Mouse (Mus musculus) layer of hippocampus, postnatal 10 days (tissue): ENCODE results near the gene Gm47996. TPM values are rescaled to one million over a fixed set of nuclear protein-coding genes. Genes with fewer than 3 reads are reported as not detected.
"Not testable (repeated sequence)": the region's sequence is repeated elsewhere in the genome, so short reads cannot be mapped to it uniquely, and the experiment has no call there.

Experiments
- DNase-seq, 2 experiments: peaks; one replicate each; pipeline ENCODE4 v3.0.0; 2021; ENCODE audit warnings: low spot score in 2 of 2
- long read RNA-seq: library from polyadenylated mRNA; stranded (forward); transcript quantifications from one replicate; pipeline ENCODE4 v2.0.0, GENCODE M21; 2023
- total RNA-seq, 2 experiments: library from RNA; stranded (reverse); gene quantifications; 2 replicates each; pipeline ENCODE4 v1.2.3; 2021

The Gm47996 gene
- not detected for total RNA-seq
- long read RNA-seq: 0 reads

DNA sequence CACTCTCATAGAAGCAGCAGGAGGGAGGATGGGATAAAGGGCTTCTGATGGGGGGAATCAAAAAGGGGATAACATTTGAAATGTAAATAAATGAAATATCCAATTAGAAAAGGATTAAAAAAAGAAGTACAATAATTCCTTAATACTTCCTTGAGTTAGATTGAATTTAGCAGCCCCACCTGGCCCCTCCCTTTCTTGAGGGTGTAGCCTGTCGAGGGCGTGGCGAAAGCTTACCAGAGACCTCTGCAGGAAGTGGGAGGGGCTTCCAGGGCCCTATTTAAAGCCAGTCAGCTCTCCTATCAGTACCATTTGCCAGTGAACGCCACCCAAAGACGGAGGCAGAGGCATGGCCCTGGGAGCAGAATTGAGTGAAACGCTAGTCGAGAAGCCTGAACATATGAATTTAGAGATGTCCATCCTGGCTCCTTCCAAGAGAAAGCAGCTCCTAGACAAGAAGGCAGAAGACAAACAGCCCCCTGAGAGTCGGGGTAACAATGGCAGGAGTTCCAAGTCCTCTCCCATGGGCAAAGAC, at the start of gene Gm47996:
Gene Gm47996, plus strand, starts transcription at position 308 of the 532 bp plus-strand sequence.
- not testable (repeated sequence) for DNase-seq

DNA sequence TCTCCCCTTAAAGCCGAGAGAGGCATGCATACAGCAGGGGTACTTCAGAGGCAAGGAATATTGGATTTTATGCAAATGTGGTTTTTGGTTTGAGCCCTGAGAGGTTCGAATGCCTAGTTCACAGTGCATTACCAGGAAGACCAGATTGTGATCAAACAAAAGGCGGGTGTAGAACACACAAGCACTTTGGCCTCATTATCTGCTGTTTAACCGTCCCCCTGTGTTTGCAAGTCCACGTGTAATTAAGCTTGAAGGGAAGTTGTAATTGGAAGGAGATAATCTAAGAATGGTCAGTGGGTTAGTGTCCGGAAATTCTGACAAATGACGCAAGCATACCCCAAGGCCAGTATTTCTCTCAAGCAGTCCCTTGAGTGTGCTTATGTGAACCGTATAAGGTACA, 43.9 kb upstream of the Gm47996 start:
- DNase-seq: no peak

DNA sequence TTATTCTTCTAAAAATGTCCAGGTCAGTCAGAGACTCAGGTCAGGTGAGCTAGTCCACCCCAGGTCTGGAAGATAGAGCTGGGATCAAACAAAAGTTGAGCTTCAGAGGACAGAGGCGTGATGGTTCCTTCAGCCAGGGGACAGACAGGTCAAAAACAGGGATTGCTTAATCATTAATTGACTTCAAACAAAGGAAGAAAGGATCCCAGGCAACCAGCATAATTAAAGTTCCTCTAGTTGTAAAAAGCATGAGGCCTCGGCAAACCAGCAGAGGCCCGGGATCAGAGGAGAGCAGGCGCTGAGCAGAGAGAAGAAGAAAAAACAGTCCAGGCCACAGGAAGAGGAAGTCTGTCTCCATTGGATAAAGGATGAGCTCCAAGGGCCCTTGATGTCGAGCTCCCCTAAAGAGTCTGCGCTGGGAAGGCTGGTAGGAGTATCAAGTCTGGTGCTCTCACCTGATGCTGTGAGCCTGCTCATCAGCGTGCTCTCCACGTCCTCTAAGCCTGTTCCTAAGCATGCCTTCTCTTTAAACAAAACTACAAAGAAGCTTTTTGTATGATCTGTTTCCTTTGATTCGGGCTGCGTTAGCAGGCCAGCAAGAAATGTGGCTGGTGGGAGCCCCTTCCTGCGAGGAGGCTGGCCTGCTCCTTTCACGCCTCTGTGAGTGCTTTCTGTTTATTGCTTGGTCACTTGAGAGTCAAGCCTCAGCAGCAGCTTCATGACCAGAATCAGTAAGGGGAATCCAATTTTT, 42.5 kb upstream of the Gm47996 start:
- DNase-seq: peak; percentile 14 to 34

DNA sequence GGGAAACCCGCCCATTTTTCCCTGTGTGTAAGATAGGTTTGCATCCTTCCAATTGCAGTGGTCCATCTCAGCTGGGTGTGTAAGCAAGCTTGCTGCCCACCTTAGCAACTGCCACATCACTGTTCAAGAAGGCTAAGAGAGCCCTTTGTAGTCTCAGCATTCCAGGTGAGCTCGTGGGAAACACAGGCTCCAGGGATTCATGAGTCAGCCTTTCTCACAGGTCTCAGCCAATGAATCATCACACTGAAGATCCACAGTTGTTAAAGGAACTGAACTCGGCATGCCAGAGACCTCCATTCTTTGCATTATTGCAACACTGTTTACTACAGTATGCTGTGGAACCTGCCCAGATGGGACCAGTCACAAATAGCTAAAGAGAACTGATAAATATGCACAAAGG, 41.3 kb upstream of the Gm47996 start:
- DNase-seq: no peak

DNA sequence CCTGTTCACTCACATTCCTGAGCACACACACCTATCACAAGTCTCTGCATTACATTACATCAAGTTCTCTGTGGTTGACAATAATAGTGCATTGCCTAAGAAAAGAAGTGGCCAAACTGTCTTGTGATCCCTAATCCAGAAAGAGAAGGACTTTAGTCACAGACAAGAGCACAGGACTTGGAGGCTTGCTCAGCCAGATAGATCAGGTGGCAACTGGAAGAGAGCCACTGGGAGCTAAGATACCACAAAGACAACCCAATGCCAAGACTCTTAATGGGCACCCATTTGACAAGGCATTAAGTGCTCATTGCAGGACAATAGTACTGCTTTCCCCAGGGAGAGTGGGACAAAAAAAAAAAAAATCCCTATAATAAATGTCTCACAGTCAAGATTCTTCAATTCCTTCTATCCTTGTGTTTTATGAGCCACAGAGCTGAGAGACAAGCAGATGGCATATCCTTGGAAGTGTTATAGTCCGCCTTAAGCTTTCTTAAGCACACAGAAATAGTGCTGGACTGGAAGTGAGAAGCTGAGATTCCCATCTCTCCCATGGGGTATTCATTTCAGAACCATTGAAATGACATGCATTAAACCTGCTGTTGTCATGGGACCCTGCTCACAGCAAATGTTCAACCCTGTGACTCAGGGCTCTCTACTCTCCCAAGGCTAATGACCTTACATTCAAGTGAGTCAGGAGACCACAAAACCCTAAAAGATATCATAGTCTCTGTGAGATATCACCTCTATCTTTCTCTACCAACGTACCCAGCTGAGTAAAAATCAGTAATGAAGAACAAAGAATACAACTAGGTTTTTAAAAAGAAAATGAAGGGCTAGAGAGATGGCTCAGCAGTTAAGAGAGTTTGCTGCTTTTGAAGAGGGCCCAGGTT, 38.1 kb upstream of the Gm47996 start:
- DNase-seq: no peak

DNA sequence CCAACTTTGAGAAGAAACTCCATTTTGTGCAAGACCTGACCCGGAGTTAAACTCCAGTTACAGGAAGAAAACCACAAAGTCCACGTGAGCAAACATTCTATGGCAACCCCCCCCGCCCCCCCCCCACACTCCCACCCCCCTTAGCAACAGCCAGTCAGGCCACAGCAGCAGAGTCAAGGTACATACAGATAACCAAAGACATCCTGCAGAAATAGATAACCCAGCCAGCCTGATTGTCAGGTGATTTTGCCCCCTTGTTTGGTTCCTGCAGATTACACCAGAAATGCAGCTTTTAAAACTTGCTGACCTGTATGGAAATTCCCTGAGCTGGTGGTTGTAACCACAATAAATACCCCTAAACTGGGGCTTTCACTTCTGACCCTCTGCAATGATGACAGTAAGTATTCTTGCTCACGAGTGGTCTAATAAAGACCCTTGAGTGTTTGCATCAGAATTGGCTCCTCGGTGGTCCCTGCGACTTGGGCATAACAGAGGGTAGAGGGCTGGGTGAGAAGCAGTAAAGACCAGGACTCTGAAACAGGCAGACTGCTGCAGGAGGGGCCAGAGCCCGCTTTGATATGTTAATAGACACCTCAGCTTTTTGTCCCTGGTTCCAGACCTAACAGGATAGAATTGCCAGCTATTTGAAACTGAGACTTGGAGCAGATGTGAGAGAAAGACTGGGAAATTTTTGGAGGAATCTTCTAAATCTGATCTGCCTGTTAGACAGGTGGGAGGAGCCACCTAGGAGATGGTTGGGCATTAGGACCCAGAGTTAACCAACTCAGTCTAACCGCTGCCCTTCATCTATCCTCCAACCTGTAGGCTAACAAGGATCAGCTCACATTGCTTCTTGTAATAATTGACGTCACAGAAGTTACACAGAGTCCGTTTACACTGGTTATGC, 32.6 kb upstream of the Gm47996 start:
- DNase-seq: no peak

DNA sequence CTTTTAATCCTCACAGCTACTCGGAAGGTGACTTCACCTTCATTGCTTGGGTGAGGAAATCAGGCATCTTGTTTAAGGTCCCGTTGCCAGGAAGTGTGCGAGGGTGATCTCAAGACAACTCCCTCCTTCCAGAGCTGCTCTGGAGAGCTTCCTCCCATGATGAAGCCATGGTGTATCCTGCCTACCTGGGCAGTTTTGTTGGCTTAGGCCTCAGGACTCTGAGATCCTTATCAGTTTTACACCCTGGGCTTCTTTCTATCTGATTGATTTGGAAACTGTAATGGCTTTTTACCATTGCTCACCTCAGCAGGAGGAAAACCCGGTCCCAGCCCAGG, 32.0 kb upstream of the Gm47996 start:
- no peak for DNase-seq

DNA sequence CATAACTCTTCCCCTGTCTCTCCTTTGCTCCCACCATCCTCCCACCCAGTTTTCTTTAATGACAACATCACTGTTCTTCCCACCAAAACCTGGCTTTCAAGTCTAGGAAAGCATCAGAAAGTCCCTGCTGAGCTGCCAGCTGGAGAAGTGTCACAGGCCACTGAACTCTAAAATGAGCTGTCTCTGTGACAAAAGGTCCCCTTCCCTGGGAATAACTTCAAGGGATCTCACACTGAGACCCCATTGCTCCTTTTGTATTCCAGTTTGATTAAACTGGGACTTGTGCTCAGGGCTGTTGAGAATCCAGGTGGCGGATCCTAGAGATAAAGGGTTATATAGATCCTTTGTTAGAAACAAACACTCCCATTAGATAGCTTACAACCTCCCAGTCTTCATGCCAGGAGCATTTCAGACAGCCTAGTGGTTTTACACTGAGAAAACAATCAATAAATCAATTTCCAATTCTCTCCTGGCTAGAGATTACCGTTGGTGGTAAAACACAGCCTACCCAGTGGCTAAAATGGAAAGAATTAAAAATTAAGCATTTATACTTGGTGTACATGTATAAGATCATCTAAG, 31.3 kb upstream of the Gm47996 start:
- no peak for DNase-seq

DNA sequence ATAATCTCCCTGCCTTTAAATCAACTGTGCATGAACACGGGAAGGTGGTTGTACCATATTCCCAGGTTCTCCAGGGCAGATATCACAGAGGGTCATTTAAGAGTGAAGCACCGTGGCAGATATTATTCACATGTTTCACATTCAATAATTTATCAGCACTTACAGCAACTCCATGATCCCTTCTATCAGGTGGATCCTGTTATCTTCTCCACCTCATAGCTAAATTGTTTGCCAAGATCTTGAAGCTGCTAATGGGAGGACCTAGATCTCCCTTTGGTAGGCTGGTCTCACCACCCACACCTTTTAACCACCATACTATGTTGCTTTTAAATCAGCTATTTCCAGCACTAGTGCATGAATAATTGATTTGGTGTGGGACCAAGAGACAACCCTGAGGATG, 29.8 kb upstream of the Gm47996 start:
- no peak for DNase-seq

DNA sequence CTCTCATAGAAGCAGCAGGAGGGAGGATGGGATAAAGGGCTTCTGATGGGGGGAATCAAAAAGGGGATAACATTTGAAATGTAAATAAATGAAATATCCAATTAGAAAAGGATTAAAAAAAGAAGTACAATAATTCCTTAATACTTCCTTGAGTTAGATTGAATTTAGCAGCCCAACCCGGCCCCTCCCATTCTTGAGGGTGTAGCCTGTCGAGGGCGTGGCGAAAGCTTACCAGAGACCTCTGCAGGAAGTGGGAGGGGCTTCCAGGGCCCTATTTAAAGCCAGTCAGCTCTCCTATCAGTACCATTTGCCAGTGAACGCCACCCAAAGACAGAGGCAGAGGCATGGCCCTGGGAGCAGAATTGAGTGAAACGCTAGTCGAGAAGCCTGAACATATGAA, 27.7 kb upstream of the Gm47996 start, which contains the start of gene Gm47985:
Gene Gm47985, plus strand, starts transcription at position 272 of the 400 bp plus-strand sequence.
- not testable (repeated sequence) for DNase-seq

DNA sequence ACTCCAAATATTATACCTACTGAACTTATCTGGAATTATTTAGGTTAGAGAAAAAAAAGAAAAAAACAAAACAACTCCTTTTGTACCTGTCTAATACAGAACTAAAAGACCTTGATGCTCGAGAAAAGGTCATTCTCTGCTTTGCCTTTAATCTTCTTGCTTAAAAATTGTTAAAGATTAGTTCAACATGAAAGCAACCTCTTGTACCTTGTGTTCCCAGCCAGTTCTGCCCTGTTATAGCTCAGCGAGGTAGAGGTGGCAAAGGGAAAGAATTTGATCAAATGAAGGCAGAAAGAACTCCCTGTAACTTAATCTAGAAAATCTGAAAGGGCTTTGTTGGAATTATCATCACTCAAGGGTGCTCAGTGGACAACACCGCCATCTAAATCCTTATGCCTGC, 23.7 kb upstream of the Gm47996 start:
- not testable (repeated sequence) for DNase-seq

DNA sequence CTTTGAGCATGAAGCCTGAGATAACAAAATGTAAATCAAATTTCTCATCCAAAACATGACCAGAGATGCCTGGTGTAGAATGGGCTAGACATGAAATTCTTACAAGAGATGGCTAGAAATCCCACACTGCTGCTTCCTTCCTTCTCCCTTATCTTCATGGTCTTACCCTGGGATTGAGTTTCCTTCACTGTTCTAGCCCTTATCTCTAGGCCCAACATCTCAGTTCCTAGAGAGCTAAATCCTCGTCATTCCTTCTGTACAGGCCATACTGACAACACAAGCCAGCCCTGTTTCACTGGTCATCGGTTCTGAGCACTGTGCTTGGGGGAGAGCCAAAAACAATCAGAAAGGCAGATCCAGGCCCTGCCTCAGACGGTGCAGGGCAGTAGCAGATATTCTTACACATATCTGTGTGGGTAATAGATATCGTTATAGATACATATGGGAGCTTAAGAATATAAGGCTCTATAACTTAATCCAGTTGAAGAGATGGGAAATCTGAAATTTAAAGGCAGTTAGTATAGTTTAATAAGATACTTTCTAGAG, 23.0 kb upstream of the Gm47996 start:
- DNase-seq: not testable (repeated sequence)

DNA sequence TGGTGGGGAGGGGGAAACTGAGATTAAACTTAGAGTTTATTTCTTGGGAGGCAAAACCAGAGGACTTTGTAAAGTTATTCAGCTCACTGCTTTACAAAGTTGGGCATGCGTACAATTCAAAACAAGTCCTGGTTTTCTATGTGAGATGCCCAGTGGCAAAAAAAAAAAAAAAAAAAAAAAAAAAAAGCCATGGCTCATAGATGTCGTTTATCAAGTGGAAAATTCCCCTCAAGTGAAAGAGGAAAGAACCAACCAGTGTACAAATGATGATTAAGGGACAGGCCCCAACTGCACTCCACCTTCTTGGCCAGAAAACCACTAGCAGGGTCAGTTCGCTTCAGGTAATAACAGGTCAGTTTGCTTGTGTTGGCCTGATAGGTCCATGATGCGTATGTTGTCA, 21.5 kb upstream of the Gm47996 start:
- no peak for DNase-seq

DNA sequence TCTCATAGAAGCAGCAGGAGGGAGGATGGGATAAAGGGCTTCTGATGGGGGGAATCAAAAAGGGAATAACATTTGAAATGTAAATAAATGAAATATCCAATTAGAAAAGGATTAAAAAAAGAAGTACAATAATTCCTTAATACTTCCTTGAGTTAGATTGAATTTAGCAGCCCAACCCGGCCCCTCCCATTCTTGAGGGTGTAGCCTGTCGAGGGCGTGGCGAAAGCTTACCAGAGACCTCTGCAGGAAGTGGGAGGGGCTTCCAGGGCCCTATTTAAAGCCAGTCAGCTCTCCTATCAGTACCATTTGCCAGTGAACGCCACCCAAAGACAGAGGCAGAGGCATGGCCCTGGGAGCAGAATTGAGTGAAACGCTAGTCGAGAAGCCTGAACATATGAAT, 17.9 kb upstream of the Gm47996 start, which contains the start of gene Gm8947:
Gene Gm8947, plus strand, starts transcription at position 302 of the 400 bp plus-strand sequence.
- DNase-seq: not testable (repeated sequence)

DNA sequence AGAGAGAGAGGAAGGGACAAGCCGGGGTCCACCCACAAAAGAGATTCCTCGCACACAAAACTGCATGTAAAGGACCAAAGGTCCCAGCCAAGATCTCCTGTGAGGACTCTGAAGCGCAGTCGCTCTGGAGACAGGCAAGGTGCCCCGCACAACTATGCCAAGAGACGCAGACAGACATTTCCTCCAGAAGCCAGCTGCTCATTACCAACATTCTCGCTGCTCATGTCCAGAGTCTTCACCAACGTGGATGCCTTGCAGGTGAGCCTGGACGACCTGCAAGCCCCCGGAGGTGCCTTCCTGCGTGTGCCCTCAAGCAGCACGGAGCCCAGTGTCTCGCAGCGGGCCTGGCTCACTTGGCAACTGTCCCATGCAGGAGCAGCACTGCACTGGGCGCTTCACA, 17.2 kb upstream of the Gm47996 start:
- not testable (repeated sequence) for DNase-seq

DNA sequence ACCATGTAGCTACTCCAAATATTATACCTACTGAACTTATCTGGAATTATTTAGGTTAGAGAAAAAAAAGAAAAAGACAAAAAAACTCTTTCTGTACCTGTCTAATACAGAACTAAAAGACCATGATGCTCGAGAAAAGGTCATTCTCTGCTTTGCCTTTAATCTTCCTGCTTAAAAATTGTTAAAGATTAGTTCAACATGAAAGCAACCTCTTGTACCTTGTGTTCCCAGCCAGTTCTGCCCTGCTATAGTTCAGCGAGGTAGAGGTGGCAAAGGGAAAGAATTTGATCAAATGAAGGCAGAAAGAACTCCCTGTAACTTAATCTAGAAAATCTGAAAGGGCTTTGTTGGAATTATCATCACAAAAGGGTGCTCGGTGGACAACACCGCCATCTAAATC, 13.9 kb upstream of the Gm47996 start:
- not testable (repeated sequence) for DNase-seq

DNA sequence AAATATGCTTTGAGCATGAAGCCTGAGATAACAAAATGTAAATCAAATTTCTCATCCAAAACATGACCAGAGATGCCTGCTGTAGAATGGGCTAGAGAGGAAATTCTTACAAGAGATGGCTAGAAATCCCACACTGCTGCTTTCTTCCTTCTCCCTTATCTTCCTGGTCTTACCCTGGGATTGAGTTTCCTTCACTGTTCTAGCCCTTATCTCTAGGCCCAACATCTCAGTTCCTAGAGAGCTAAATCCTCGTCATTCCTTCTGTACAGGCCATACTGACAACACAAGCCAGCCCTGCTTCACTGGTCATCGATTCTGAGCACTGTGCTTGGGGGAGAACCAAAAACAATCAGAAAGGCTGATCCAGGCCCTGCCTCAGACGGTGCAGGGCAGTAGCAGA, 13.2 kb upstream of the Gm47996 start:
- not testable (repeated sequence) for DNase-seq

DNA sequence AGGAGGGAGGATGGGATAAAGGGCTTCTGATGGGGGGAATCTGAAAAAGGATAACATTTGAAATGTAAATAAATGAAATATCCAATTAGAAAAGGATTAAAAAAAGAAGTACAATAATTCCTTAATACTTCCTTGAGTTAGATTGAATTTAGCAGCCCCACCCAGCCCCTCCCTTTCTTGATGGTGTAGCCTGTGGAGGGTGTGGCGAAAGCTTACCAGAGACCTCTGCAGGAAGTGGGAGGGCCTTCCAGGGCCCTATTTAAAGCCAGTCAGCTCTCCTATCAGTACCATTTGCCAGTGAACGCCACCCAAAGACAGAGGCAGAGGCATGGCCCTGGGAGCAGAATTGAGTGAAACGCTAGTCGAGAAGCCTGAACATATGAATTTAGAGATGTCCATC, 11.8 kb upstream of the Gm47996 start, which contains the start of gene Gm47995:
Gene Gm47995, plus strand, starts transcription at position 329 of the 400 bp plus-strand sequence.
- DNase-seq: not testable (repeated sequence)

DNA sequence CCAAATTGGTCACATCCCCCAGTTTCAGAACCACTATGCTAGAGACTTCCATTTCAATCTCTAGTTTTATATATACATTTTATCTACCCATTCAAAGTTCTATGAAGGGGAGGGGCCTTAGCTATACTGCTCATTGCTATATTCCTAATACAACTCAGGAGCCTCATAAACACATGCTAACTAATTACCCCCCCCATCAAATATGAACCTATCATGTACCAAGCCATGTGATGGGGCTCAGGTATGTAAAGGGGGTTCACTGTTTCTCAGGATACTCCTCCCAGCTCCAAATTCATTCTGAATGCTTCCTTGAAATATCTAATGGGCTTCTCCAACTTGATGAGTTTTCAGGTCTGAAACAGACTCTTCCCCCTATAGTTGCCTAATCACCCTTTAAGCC, 9.3 kb upstream of the Gm47996 start:
- not testable (repeated sequence) for DNase-seq

DNA sequence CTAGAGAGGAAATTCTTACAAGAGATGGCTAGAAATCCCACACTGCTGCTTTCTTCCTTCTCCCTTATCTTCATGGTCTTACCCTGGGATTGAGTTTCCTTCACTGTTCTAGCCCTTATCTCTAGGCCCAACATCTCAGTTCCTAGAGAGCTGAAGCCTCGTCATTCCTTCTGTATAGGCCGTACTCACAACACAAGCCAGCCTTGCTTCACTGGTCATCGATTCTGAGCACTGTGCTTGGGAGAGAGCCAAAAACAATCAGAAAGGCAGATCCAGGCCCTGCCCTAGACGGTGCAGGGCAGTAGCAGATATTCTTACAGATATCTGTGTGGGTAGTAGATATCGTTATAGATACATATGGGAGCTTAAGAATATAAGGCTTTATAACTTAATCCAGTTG, 7.2 kb upstream of the Gm47996 start:
- not testable (repeated sequence) for DNase-seq
